Mouse (Mus musculus) myocyte (in vitro differentiated cells): Measurements from ENCODE around the gene Aldh1l1. TPM values are rescaled to one million over a fixed set of nuclear protein-coding genes. Genes with fewer than 3 reads are reported as not detected.

Experiments
- H3K27me3 ChIP-seq: one replicate; pipeline ENCODE4 v1.6.1; 2011; ENCODE audit not compliant: control insufficient read depth, insufficient read depth, insufficient read length
- H3K36me3 ChIP-seq: one replicate; pipeline ENCODE4 v1.6.1; 2011; ENCODE audit not compliant: control insufficient read depth, insufficient read depth
- H3K4me2 ChIP-seq: one replicate; pipeline ENCODE4 v1.6.1; 2011; ENCODE audit warnings: low read depth, control low read depth
- H3K4me3 ChIP-seq: one replicate; pipeline ENCODE4 v1.5.1; 2011; ENCODE audit warnings: mild to moderate bottlenecking, control low read depth, moderate library complexity
- H3K79me2 ChIP-seq: one replicate; pipeline ENCODE4 v1.6.1; 2011; ENCODE audit not compliant: control insufficient read depth, insufficient read depth
- H3ac ChIP-seq: one replicate; pipeline ENCODE4 v1.6.1; 2011; ENCODE audit not compliant: control insufficient read depth, insufficient read length
- CEBPB ChIP-seq: IDR thresholded peaks from 2 replicates; pipeline ENCODE4 v1.6.1; 2011; ENCODE audit warnings: mild to moderate bottlenecking, moderate library complexity; ENCODE audit not compliant: poor library complexity, insufficient read depth, severe bottlenecking
- E2F4 ChIP-seq: IDR thresholded peaks from one replicate; pipeline ENCODE4 v1.6.1; 2011; ENCODE audit warnings: mild to moderate bottlenecking, control low read depth, moderate library complexity; ENCODE audit not compliant: insufficient read depth
- MAX ChIP-seq: IDR thresholded peaks from one replicate; pipeline ENCODE4 v1.6.1; 2011; ENCODE audit warnings: low read depth, mild to moderate bottlenecking, control low read depth
- MYOD1 ChIP-seq, 3 experiments: IDR thresholded peaks; one replicate each; pipeline ENCODE4 v1.6.1; 2011; ENCODE audit warnings: control low read depth in 2 of 3, low read depth in 2 of 3, mild to moderate bottlenecking in 2 of 3, moderate library complexity in 1 of 3; ENCODE audit not compliant: insufficient read length in 2 of 3, control insufficient read depth in 1 of 3
- MYOG ChIP-seq, 3 experiments: IDR thresholded peaks; one replicate each; pipeline ENCODE4 v1.6.1; 2011; ENCODE audit warnings: control low read depth in 2 of 3, low read depth in 2 of 3, mild to moderate bottlenecking in 2 of 3; ENCODE audit not compliant: insufficient read length in 2 of 3, control insufficient read depth in 1 of 3, insufficient read depth in 1 of 3
- POLR2A ChIP-seq: IDR thresholded peaks from one replicate; pipeline ENCODE4 v1.6.1; 2011; ENCODE audit warnings: low read depth, mild to moderate bottlenecking, control low read depth, moderate library complexity; ENCODE audit not compliant: insufficient read length
- POLR2AphosphoS2 ChIP-seq: IDR thresholded peaks from one replicate; pipeline ENCODE4 v1.6.1; 2011; ENCODE audit warnings: low read depth, control low read depth; ENCODE audit not compliant: insufficient read length
- REST ChIP-seq: IDR thresholded peaks from one replicate; pipeline ENCODE4 v1.6.1; 2011; ENCODE audit warnings: mild to moderate bottlenecking, control low read depth, moderate library complexity; ENCODE audit not compliant: insufficient read depth, insufficient read length
- SRF ChIP-seq: IDR thresholded peaks from one replicate; pipeline ENCODE4 v1.6.1; 2011; ENCODE audit warnings: low read depth; ENCODE audit not compliant: control insufficient read depth, insufficient read length
- TCF12 ChIP-seq: IDR thresholded peaks from one replicate; pipeline ENCODE4 v1.6.1; 2011; ENCODE audit warnings: mild to moderate bottlenecking, control low read depth; ENCODE audit not compliant: poor library complexity, insufficient read depth, severe bottlenecking
- TCF3 ChIP-seq: IDR thresholded peaks from one replicate; pipeline ENCODE4 v1.6.1; 2011; ENCODE audit warnings: low read depth, control low read depth; ENCODE audit not compliant: insufficient read length
- USF1 ChIP-seq: IDR thresholded peaks from one replicate; pipeline ENCODE4 v1.6.1; 2011; ENCODE audit warnings: low read depth, mild to moderate bottlenecking, control low read depth, moderate library complexity
- polyA plus RNA-seq: library from polyadenylated mRNA; unstranded; fragments of >200 nt; fragmentation: generic; extraction: Trizol; gene quantifications from one replicate; pipeline ENCODE4 v1.2.1, GENCODE M21; 2012; ENCODE audit warnings: missing spikeins

Aldh1l1 gene
- polyA plus RNA-seq, 1 experiment, result 1.1 TPM

DNA sequence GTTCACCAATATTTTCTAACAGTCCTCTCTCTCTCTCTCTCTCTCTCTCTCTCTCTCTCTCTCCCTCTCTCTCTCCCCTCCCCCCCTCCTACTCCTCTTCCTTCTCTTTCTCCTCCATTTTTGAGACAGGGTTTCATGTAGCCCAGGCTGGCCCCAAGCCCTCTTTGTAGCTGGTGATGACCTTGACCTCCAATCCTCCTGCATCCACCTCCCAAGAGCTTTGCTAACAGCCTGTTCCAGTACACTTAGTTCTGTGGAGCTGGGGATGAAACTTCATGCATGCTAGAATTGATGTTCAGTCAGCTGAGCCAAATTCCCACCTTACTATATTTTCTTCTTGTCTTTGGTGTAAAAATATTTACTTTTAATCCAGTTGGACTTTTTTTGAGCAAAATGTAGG is 67.0 kb downstream of the Aldh1l1 start:
- H3K79me2 ChIP-seq, result no peaks in the 10 kb centered on the region
- no peak overlapping the region for H3K4me3 ChIP-seq
- no peaks in the 10 kb centered on the region for H3K36me3 ChIP-seq
- TF ChIP-seq MYOD1 (IDR thresholded peaks at IDR 0.05; ENCODE audit: control insufficient read depth in 1 of 3, insufficient read length in 2 of 3, low read depth in 2 of 3) (no peak), USF1 (no peak), POLR2A (no peak), SRF (no peak), MAX (no peak), TCF12 (no peak), E2F4 (no peak), POLR2AphosphoS2 (no peak), TCF3 (no peak), REST (no peak)
- H3K27me3 ChIP-seq, result no peaks in the 10 kb centered on the region
- no peak overlapping the region for H3K4me2 ChIP-seq
- no peak overlapping the region for H3ac ChIP-seq

DNA sequence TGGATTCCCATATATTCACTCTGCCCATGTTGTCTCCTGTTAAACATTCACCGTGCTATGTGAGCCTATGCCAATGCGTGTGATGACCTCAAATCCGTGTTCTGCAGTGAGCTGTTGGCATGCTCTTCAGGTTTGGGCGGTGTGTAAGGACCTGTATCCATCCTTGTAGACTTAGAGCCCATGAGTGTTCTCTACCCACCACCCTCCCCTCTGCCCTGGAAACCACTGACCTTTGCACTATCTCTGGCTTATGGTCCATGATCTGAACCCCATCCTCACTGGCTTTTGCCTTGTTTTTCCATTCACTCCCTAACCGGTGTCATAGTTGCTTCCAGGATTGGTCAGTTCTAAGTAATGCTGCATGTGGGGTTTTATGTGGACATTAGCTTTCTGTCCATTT is 67.5 kb downstream of the Aldh1l1 start:
- H3K4me2 ChIP-seq, result no peak overlapping the region
- H3K36me3 ChIP-seq, result no peaks in the 10 kb centered on the region
- H3K4me3 ChIP-seq, result no peak overlapping the region
- H3K79me2 ChIP-seq, result no peaks in the 10 kb centered on the region
- no peak overlapping the region for H3ac ChIP-seq
- TF ChIP-seq TCF3, result no peak
- H3K27me3 ChIP-seq, result no peaks in the 10 kb centered on the region

DNA sequence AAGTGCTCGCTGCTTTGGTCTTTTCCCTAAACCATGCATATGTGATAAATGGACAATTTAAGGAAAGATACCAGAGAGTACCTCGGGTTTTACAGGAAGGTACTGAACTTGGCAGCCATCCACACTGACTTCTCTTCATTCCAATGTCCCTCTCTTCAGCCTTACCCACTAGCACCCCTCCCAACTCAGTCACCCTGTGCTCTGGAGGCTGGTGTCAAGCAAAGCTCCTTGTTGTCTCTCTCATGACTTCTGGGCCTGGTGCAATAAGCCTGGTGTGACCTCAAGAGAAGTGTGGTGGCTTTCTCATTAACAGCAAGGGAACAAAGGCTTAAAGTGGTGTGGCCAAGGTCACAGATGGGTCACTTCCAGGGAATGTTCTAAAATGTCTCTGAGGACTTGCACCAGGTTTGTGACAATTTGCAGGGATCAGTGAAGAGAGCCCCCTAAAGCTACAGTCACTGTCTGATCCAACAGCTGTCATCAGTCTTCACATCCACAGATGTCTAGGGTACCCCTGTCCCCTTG is 70.4 kb downstream of the Aldh1l1 start:
- H3K79me2 ChIP-seq, result no peaks in the 10 kb centered on the region
- no peak overlapping the region for H3K4me2 ChIP-seq
- no peak overlapping the region for H3ac ChIP-seq
- no peaks in the 10 kb centered on the region for H3K36me3 ChIP-seq
- no peaks in the 10 kb centered on the region for H3K27me3 ChIP-seq
- no peak for TF ChIP-seq MYOG (IDR thresholded peaks at IDR 0.05; ENCODE audit: control insufficient read depth in 1 of 3, insufficient read depth in 1 of 3, insufficient read length in 2 of 3, low read depth in 2 of 3)
- no peak for TF ChIP-seq TCF3
- TF ChIP-seq POLR2A, result no peak
- TF ChIP-seq TCF12, result no peak
- no peak for TF ChIP-seq SRF
- no peak for TF ChIP-seq MAX
- TF ChIP-seq CEBPB, result no peak
- H3K4me3 ChIP-seq, result no peak overlapping the region

DNA sequence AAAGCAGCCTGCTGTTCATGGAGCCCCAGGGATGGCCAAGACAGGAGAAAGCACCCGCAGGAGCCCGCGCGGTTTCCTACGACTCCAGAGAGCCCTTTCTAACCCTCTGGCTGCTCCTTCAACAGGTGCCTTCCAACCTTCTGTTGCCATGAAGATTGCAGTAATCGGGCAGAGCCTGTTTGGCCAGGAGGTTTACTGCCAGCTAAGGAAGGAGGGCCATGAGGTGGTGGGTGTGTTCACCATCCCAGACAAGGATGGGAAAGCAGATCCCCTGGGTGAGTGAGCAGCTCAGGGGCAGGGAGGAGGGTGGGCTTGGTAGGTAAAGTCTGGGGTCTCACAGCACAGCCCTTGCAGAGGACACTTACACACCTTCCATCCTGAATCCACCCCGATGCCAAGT is 70.8 kb downstream of the Aldh1l1 start:
- no peaks in the 10 kb centered on the region for H3K79me2 ChIP-seq
- no peak overlapping the region for H3K4me3 ChIP-seq
- no peaks in the 10 kb centered on the region for H3K36me3 ChIP-seq
- no peak overlapping the region for H3ac ChIP-seq
- TF ChIP-seq SRF, result no peak
- TF ChIP-seq MYOG (IDR thresholded peaks at IDR 0.05; ENCODE audit: control insufficient read depth in 1 of 3, insufficient read depth in 1 of 3, insufficient read length in 2 of 3, low read depth in 2 of 3), result no peak
- no peak for TF ChIP-seq USF1
- no peak for TF ChIP-seq CEBPB
- TF ChIP-seq REST, result no peak
- TF ChIP-seq TCF3, result no peak
- no peak for TF ChIP-seq E2F4
- no peak overlapping the region for H3K4me2 ChIP-seq
- H3K27me3 ChIP-seq, result no peaks in the 10 kb centered on the region

DNA sequence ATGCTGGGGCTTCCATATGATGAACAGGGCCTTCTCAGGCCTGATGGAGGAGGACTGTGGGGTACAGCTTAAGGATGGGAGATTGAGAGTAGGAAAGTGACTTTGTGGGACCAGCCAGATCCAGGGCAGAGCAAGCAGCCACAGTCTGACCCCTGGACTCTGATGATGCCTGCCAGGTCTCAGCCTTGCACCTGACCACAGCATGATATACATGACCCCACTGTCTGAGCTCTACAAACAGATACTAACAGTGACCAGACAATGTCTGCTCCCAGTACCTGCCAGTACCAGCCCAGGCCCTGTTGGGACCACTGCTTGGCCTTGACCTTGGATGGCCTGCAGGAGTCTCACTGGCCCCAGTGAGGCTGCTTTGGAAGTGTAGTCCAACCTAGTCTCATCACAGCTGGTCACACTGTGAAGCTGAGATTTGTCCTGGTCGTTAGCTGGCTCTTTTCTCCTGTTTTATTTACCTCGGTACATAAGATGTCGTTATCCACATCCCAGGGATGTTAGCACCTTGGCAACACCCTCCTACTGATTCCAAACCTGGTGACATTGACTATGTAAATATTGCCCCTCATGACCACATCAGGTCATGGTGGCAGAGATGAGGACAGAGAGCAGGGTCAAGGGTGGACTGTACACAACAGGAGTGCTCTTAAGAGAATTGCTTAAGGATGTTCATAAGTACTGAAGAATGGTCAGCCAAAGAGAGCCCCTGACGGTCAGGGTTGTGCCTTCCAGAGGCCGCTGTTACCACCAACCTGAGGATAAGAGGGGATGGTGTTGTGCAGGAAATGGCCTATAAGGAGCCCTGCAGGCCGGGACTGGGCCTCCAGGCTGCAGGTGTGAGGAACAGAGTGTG is 71.8 kb downstream of the Aldh1l1 start:
- H3K4me2 ChIP-seq, result no peak overlapping the region
- no peaks in the 10 kb centered on the region for H3K27me3 ChIP-seq
- no peaks in the 10 kb centered on the region for H3K36me3 ChIP-seq
- TF ChIP-seq E2F4 (no peak), MYOG (IDR thresholded peaks at IDR 0.05; ENCODE audit: control insufficient read depth in 1 of 3, insufficient read depth in 1 of 3, insufficient read length in 2 of 3, low read depth in 2 of 3) (no peak), POLR2A (no peak), SRF (no peak), MYOD1 (IDR thresholded peaks at IDR 0.05; ENCODE audit: control insufficient read depth in 1 of 3, insufficient read length in 2 of 3, low read depth in 2 of 3) (no peak), MAX (no peak), TCF3 (no peak), POLR2AphosphoS2 (no peak), USF1 (no peak), TCF12 (no peak), CEBPB (no peak), REST (no peak)
- H3ac ChIP-seq, result no peak overlapping the region
- no peaks in the 10 kb centered on the region for H3K79me2 ChIP-seq
- no peak overlapping the region for H3K4me3 ChIP-seq
